Mouse (Mus musculus) frontal cortex, adult 2 months (tissue): ENCODE data around the gene Il2rb. TPM values are rescaled to one million over a fixed set of nuclear protein-coding genes. Genes with fewer than 3 reads are reported as not detected.

Source experiments
- DNase-seq, 2 experiments: peaks; one replicate each; pipeline ENCODE4 v3.0.0; 2022; ENCODE audit warnings: low spot score in 1 of 2; ENCODE audit errors: extremely low spot score in 1 of 2
- polyA plus RNA-seq: library from polyadenylated mRNA; depleted of rRNA; stranded (reverse); fragments of >200 nt; gene quantifications from 2 replicates; pipeline ENCODE4 v1.2.3, GENCODE M21; 2012; rRNA removed

Gene Il2rb
- 0.18 and 0.29 TPM in 2 replicates for polyA plus RNA-seq

DNA sequence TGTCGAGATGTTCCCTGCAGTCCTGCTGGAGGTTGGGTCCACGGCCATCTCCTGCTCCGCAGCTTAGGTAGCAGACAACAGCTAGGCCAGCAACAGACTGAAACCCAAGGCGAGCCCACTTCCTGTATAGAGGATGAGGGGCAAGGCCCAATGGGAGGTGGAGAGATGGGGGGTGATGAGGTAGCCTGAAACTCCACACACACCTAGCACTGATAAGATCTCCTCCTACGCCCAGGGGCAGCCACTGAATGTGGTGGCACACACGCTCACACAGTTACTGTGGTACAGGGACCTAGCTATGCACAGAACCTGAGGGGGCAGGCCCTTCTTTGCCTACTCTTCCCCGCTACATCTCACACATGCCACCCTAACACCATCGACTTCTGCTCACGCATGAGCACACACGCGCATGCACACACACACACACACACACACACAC is at the start of gene Il2rb:
Gene Il2rb, minus strand, starts transcription at position 304 of the 439 bp plus-strand sequence.
- DNase-seq: no peak

DNA sequence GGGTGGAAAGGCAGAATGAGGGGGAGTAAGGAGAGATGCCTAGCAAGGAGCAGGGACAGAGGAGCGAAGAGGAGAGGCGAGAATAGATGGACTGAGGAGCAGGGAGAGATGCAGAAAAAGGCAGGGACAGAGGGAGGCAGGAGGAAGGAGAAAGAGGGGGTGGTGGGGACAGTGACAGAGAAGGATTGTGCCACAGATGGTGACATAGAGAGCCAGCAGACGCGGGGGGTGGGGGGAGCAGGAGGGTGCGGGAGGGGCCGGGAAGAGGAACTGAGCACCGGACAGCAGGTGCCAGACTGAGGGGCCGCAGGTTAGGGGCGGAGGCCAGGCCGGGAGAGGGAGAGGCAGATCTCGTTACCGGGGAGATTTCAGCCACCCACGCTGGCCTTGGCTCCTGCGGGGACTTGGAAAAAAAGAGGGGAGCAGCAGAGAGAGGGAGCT is 49.5 kb upstream of the Il2rb start, which contains the start of gene Sstr3:
Gene Sstr3, minus strand, starts transcription at position 125 of the 441 bp plus-strand sequence.
- DNase-seq: peak in 1 of 2 experiments; percentile 58

DNA sequence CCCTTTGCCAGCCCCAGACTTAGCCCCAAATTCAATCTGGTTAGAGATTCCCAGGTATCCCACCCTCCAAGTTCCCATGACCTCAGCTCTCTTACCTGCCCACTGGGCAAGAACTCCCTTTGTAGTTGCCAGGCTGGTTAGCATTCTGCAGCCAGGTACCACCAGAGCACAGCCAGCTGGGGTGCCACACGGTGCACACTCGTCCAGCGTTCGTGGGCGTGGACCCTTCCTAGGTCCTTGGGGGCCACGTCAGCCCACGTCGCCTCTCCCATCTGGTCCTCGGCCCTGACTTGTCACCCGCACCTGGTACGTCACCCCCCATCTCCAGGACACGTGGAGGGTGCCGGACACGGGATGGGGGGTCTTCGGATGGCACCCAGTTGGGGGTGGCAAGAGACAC is 49.0 kb upstream of the Il2rb start:
- DNase-seq: no peak

DNA sequence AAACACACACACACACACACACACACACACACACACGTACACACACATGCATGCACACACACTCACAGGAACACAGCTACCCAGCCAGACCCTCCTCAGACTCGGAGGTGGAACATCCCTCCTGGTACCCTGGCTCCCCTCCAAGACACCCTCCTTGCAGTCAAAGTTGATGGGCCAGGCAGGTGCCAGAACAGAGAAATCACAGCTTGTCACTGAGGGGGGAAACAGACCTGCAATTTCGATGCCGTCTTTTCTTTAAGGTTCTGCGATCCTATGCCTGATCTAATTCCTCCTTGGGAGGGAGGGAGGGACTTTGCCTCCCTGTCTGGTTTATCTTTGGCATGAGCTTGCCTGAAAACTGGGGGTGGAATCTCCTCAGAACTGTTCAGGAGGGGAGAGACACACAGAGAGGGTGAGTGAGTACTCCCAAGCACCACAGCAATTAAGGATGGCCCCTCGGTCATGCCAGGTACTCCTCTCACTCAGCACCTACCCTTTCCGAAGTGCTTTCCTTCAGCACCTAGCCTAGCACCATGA is 47.8 kb upstream of the Il2rb start:
- DNase-seq: peak in 1 of 2 experiments; percentile 70

DNA sequence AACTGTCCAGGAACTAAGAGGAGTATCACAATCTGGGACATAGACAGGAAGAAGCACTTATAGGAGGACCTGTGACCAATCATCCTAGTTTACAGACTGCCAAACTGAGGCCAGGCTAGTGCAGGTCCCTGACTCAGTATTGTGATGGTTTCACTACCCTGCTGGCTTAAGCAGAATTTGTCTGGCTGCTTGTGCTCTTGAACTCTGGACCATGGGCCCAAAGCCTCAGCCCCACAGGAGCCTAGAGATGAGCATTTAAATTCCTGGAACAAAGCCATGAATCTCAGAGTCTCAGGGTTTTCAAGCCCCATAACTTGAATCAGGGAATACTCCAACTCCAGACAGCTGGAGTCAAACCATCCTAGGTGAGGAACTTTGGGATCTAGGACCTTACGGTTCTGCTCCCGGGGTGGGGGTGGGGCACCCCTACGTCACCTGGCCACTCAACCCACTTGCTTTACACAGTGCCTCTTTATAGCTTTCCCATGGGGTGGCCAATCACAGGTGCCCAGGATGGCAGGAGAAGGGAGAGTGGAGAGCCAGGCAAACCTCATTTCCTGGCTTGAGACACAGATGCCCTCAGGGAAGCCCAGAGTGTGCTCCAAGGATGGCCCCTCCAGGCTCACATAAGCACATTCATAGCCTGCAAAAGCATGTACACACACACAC is 47.2 kb upstream of the Il2rb start:
- DNase-seq: no peak

DNA sequence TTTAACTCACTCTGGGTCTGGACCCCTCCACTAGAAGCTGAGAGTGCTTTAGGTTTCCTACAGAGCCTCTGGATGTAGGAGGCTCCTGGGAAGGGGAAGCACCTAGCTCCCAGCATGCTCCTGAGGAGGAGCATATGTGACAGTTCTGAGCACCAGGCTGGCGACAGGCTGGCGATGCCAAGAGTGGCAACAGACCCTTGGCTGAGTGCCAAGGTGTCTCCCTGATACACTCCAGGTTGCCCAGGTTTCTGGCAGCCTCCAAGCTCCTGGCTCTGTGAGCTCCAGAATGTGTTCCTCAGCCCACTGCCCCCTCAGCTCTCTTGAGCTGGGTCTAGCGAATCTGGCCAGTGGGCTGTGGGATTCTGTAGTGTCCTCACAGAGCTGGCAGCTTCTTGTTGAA is 46.5 kb upstream of the Il2rb start:
- peak in 1 of 2 experiments; percentile 32 for DNase-seq

DNA sequence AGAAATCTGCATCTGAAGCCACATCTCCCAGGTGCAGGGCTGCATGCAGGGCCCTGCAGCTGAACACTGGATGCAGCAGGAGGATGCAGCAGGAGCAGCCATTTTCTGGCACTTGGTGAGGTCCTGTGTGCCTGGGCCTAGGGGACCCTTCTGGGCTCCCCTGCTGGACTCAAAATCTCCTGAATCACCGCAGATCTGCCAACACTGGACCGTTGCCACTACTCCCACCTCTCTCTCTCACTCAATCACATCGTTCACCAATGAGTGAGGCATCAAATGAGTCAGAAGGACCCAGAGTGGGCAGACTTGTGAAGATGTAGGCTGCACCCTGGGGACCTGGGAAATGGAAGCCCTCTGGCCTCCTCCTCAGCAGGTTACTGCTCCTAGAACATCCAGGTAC is 46.0 kb upstream of the Il2rb start:
- peak in 1 of 2 experiments; percentile 60 for DNase-seq

DNA sequence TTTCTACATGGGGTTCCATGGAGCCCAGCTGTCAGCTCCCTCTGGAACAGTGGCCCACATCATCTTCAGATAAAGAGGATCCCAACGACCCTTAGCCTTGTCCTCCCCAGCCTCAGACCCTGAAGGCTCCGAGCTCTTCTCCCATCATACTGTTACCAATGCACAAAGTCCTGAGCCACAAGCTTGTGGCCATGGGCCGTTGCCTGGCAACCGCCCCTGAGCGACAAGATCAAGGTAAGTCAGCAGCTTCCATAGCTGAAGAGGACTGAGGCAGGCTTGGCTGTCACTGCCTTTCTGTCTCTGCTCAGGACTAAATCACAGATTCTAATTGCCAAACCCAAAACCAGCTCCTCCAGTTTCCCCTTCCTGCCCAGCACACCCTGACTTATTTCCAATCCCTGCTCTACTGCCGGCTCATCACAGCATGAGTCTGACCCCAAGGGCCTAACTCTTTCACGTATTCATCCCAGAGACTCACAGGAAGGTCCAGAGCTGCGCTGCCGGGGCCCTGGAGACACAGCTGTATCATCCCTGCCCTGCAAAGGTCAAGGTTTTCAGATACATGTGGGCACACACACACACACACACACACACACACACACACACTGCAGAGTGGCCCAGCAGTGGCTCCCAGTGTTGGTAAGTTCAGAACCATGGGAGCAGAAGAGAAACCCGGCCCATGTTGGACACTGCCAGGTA is 40.8 kb upstream of the Il2rb start:
- no peak for DNase-seq

DNA sequence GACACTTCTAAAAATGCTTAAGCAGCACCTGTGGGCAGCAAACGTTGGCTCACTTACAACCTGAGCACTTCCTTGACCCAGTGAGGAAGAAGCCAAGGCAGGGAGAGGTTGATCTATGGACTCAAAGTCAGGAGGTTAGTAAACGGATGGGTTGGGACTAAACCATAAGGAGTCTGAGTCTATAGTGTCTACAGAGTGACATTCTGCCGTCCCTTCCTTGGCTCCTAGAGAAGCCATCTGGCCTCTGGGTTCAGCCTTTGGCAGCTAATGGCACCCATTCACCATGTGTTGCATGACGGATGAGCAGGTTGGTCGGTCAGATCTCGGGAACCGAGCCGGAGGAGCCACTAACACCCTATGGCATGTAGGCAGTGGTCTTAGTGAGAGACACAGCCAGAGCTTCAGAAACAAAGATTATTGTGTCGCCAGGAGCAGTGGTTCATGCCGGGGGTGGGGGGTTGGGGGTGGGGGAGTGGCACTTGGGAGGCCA is 38.3 kb upstream of the Il2rb start:
- DNase-seq: no peak

DNA sequence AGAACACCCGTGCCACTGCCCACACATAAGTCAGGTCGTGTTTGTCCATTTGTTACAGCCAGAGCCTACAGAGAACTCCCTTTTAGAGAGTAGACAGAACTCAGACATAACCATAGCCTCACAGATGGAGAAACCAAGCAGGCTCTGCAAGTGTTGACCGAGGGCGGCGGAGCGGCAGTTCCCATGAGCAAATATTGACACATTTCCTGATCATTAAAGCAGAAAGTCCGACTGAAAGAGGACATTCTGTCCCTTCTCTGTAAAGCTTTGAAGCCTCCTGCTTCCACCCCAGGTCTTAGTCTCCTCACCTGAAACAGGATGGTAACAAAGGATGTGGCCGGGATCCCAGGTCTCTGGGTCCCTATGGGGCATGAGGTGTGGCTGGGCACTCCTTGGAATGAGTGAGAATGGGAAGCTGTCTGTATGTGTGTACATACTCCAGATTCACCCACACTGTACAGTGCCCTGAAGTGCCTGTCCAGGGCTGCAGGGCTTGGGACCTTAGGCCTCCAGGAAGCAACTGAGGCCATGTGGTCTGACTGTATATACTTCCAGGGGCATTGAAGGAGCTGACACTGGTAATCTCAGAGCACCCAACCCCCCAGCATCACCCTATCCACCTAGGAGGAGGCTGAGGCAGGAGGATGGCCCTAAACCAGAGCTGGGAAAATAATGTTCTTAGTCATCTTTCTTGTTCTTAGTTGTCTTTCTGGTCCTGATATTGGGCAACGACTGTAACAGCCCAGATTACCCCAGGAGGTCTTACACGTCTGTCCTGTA is 37.7 kb upstream of the Il2rb start:
- no peak for DNase-seq

DNA sequence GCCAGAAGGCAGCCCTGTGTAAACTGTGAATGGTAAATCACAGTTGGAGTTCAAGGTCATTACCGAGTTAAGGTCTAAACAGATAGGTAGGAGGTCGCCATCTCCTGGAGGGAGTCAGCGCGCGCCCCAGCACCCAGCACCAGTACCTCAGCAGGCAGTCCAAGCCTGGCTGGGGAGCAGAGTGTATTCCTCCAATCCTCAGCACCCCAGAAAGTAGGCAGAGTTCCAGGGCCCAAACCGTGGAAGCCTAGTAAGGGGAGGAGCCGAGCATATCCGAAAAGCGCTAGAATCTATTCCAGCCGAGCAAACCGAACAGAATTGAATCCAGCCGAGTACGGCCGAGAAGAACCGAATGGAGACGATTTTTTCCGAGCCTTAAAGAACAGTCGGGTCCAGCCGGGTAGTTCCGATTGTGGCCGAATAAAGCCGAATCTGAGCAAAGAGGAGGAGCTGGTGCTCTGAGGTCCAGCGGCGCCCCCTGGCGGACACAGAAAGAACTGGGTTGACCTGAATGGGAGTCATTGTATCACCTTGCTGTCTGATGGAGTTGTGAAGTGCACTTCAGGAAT is 36.9 kb upstream of the Il2rb start:
- DNase-seq: peak; percentile 100

DNA sequence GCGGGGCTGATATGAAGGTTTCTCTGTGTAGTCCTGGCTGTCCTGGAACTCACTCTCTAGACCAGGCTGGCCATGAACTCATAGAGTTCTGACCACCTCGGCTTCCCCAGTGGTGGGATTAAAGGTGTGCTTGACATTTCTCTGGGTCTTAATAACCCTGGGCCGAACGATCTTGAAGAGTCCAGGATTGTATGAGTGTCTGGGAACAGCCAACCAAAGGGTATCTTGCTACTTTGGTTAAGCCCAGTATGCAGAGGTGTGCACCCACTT is 36.3 kb upstream of the Il2rb start:
- DNase-seq: no peak

DNA sequence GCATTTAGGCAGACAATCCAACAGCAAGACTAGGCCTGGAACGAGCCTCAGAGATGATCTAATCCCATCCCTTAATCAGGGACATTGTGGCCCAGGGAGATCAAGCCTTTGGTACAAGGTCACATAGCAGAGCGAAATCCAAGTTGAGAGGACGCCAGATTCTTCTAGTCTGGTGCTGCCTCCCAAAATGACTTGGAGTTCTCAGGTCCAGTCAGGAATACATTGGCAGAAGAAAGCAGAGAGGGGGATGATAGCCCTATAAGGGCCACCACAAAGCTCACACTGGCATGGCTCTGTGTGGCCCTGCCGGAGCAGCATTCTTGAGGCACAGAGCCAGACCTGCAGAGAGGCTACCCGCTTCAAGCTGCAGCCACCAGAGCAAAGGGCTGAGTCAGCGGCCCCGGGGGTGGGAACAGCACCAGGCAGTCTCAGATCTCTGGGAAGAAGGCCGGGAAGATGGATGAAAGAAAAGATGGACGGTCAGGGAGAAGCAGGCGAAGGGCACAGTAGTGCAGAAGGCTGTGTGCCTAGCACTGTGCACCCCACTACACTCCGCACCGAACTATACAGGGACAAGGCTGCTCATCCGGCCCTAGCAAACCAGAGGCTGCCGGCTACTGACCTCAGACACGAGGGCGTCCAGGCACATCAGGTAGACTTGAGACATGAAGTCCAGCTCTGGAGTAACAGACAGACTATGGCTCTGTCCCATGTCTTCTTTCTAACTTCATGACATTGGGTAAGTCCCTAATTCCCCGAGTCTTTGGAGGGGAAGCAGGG is 35.8 kb upstream of the Il2rb start, which contains the start of gene C1qtnf6:
Gene C1qtnf6, minus strand, starts transcription at position 746 of the 780 bp plus-strand sequence.
- DNase-seq: peak in 1 of 2 experiments; percentile 38

DNA sequence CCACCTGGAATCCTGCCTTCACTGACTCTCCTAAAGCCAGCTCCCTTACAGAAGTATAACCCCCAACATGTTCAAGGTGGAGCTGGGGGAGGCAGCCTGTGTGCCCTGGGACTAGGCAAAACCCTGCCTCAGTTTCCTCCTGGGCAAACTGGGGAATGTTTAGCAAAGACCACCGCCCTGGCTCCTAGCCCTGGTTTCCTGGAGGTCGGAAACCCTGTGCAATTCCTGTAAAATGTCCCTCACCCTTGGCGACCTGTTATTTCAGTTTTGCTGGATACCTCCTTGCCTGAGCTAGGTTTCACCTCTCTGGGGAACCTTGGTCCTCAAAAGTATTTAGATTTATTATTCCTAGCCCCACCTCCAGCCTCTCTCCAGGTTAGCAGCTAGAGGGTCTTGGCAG is 35.1 kb upstream of the Il2rb start:
- no peak for DNase-seq

DNA sequence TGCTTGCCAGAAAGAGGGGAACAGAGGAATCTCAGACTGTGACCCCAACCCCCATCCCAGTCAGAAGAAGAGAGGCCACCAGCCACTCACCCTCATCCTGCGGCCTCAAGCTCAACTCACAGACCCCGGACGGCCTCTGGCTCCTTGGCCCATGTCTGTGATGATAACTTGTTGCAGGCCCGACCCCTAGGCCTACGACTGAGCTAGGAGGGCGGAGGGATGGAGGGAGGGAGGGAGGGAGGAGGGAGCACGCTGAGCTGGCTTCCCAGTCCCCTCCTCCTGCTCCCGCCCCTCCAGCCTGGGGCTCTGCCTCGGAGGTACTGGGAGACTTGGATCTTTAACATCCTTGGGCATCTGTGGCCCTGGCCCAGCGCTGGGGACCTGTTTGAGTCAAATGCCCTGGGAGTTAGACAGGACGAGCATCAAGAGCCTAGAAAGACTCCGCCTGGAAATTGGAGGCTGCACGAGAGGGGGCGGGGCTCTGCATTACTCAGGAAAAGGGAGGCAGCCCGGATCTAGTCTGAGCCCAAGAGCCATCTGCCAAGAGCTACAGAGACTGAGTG is 34.4 kb upstream of the Il2rb start:
- peak in 1 of 2 experiments; percentile 78 for DNase-seq

DNA sequence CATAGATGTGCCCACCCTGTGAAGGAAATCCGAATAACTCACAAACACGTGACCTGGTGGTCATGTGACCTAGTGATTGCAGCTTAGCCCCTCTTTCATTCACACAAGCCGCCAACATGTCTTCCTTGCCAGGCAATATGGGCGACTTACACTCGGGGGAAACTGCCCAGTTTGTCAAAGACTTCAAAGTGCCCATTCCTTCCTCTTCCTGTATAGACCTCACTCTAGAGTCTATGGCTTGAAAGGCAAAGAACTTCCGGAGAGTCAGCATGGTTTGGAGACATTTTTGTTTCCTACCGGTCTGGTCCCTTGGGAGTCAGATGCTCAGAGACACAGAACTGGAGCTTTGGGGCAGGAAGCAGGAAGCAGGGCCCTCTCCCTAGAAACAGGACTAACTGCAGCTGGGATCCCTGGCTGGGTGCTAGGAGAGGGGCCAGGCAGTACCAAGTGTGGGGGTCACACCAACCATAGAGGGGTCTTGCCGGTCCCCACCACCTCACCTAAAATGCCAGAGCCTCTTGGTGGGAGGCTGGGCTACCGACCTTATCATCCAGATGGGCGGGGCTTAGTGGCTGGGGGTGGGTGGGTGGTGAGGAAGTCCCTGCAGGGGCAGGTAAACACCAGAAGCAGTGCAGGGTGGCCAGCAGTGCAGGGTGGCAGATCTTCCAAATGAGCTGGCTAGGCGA is 33.8 kb upstream of the Il2rb start:
- no peak for DNase-seq

DNA sequence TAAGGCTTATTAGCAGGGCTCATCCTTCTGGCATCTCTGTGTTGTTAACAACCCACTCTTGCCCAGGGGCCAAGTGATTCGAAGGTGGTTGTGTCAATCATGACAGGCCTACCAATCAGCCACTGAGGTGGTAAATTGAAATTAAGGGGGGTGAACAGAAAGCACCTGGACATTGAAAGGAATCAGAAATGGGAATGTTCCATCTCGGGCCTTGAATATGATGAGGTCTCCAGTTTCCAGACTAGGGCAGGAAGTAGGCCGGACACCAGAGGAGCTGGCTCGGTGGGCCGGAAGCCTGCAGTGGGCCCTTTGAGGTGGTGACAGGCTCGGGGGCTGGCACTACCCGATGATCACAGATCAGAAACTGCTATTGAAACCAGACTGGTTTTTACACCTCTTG is 32.9 kb upstream of the Il2rb start:
- peak in 1 of 2 experiments; percentile 70 for DNase-seq

DNA sequence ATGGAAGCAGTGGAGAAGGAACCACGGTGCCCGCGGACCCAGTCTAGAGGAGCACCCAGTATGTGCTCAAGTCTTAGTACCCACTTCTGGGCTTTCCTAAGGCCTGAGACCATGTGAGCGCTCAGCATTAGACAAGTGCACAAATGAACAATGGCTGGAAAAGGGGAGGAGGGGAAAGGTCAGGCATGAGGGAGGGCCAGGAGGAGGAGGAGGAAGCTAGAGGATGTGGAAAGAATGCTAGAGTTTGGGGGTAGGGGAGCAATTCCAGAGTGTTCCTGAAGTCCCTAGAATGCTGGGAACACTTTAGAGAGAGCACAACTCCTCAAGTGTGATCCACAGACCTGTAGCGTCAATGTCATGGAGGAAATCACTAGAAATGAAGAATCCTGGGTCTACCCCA is 29.1 kb upstream of the Il2rb start:
- no peak for DNase-seq

DNA sequence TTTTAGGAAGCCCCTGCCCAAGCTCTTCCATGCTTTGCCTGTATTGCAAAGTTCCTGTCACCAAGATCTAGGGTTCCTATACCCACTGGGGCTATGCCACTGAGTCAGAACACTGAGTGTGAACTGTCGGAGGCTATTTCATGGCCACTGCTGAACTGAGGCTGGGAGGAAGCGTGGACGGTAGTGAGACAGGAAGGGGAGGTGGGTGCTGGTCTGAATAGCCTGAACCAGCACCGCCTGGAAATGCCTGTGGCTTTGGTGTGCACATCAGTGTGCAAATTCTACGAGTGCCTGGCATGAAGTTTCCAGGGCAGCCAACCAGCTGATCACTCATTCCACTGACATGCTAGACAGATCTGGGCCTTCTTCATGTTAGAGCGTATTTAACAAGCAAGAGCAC is 26.8 kb upstream of the Il2rb start:
- DNase-seq: no peak
